Mouse (Mus musculus) spleen, postnatal 36 days (tissue): ENCODE data around the gene Rpl26.

Experiments
- DNase-seq, 2 experiments: peaks; one replicate each; pipeline ENCODE4 v3.0.0; 2022; ENCODE audit warnings: low spot score in 2 of 2, mixed read lengths in 1 of 2

Rpl26 gene

DNA sequence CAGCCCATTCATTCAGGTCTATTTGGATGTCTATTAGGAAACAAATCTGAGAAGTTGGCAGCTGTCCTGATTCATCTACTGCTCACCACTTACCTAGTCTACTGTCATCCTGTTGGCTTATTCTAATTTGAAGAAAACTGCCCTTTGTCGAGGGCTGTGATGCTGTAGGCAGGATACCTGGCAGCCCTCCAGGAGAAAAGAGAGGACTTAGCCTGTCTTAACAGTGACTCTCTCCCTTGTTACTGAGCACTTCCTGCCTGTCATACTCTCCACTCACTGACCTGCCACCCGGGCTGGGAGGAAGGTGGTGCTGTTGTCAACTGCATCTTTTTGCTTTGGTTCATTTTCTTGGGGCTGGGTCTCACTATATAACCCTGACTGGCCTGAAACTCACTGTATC lies 10.8 kb upstream of the Rpl26 start:
- DNase-seq, result no peak

DNA sequence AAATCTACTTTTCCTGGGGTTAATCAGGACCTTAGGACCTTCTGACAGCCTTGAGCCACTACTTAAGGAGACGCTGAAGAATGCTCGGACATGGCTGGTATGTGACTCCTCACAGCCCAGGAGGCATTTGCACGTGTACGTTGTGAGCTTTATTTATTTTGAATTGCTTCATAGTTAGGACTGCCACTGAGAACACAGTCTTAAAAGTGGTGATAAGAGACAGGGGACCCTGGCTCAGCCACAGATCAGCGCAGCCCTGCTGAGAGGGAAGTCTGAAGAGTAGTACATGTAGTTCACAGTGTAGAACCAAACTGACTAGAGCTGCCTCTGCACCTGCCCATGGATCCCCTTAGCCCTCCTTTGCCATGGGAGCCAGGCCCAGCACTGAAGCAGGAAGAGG lies 9.6 kb upstream of the Rpl26 start:
- no peak for DNase-seq

DNA sequence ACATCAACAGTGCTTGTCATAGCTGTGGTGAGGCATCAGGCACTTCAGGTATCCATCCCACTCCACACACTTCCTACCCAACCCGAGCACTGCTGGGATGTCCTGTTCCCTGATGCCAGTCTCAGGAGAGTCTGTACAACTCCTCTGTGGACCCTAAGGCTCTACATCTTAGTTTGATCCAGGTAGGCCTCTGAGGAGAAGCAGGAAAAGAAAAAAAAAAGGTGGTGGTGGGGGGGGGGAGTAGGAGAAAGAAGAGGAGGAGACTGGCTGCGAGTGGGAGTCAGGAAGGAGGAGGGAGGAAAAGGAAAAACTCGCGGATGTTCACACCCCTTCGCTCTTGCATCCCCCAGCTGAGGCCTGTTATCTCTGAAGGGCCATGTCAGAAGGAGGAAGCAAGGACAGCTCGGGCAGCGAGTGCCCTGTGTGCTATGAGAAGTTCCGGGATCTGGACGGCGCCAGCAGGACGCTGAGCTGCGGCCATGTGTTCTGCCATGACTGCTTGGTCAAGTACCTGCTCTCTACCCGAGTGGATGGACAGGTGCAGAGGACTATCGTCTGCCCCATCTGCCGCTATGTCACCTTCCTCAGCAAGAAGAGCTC lies 9.1 kb upstream of the Rpl26 start:
- DNase-seq, result no peak

DNA sequence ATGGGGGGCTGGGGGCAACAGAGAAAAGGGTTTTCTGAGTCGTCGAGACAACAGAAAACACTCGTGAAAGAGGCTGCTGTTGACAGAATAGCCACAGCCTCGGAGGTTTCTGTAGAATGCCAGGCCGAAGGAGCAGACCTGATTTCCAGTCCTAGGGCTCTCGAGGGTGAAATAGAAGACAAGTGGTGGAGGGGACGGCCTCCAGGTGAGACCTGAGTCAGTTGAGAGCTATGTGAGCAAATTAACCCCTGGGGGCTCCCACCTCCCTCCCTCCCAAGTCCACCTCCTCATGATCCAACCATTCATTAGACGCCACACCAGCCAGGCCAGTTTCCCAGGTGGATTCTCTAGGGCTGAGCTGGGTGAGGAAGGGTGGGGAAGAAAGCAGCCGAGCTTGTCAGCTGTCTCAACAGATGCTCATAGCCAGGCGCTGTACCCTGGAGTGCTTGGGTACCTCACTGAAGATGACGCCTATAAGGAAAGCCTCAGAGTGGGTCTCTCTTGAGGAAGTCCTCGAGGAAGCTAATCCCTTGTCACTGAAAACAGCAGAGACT lies 7.4 kb upstream of the Rpl26 start:
- no peak for DNase-seq

DNA sequence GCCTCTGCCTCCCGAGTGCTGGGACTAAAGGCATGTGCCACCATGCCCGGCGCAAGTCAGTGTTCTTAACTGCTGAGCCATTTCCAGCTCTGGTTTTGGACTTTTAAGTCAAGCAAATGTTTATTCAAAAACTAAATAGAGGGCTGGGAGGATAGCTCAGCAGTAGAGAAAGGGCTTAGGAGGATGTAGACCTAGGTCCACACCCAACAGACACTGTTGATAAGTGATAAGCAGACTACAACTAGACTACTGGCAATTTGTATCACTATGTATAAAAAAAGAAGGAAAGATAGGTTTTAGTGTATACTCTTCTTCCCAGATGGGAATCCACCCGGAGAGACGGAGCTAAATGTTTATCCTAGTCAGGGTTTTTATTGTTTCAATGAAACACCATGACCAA lies 5.1 kb upstream of the Rpl26 start:
- no peak for DNase-seq

DNA sequence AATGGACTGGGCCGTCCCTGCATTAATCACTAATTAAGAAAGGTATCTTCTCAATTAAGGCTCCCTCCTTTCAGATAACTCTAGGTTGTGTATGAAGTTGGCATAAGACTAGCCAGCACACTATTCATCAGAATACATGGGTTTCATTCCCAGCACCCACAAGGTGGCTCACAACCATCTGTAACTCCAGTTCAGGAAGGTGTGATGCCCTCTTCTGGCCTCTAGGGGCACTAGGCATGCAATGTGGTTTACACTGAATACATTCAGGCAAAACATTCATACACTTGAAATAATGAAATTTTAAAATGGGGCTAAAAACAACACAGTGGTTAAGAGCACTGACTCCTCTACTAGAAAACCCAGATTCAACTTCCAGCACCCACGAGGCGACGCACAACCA lies 4.3 kb upstream of the Rpl26 start:
- peak; percentile 50 to 64 for DNase-seq

DNA sequence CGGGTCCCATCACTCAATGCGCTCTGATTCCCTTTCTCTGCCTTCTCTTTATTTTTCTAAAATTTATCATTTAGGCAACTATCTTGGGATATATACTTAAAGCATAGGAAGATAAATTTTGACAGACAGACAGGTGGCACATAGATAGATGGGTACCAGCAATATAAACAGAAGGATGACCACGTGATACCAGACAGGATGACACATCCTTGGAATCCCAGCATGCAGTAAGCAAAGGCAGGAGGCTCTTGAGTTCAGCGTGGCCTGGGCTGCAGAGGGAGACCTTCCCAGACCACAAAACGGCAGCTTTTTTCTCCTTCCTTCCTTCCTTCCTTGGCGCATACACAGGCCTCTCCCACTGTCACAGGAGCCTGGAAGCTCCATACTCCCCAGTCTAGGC lies 3.5 kb upstream of the Rpl26 start:
- DNase-seq, result no peak

DNA sequence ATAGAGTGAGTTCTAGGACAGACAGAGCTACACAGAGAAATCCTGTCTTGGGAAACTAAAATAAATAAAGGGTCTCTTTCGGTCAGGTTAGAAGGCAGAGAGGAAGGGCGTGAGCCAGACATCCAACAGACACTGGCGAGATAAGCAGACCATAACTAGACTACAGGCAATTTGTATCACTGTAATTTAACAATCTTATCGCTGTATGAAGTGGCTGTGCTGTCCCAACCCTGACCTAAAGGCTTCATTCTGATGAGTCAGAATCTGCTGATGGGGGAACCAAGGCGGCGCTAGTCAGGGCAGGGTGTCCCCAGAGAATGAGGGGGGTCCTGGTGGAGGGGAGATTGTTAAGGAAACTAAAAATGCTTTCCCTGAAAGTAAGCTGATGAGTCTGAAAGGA lies 2.6 kb upstream of the Rpl26 start:
- DNase-seq, result no peak

DNA sequence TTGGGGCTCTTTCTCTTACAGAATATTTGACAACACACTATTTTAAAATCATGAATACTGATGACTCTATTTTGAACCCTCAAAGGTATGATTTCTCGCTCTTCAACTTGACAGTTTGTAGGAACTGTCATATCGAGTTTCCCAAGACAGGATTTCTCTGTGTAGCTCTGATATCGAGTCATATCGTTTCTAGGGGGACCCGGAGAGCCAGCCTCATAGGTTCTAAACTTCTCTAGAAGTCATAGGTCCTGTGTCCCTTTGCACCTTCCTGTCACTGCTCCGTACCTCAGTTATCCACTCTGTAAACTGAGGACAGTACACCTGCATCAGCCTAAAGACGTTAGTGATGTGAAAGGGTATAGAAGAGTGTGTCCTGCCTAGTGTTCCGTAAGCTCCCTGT lies 1.6 kb upstream of the Rpl26 start:
- DNase-seq, result no peak

DNA sequence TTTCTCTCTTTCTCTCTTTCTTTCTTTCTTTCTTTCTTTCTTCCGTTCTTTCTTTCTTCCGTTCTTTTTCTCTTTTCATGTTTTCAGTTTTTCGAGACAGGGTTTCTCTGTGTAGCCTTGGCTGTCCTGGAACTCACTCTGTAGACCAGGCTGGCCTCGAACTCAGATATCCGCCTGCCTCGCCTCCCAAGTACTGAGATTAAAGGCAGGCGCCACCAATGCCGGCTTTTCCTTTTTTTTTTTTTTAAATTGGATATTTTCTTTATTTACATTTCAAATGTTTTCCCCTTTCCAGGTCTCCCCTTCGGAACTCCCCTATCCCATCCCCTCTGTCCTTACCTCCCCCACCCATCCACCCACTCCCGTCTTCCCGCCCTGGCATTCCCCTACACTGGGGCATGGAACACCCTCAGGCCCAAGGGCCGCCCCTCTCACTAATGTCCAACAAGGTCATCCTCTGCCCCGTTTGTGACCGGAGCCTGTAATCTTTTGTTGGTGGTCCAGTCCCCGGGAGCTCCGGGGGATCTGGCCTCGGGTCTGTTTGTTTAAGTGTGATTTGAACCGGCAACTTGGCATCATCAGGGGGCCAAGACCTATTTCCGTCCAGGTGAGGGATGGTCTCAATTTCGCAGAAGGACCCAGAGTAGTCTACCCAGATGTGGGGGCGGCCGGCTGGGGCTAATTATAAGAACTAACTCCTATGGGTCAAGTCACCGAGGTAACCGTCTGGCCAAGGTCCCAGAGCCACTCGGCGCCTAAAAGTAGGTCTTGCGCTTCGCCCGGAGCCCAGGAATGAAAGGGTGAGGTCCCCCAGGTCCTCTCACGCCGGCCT lies 648 bp upstream of the Rpl26 start:
- DNase-seq, result no peak

DNA sequence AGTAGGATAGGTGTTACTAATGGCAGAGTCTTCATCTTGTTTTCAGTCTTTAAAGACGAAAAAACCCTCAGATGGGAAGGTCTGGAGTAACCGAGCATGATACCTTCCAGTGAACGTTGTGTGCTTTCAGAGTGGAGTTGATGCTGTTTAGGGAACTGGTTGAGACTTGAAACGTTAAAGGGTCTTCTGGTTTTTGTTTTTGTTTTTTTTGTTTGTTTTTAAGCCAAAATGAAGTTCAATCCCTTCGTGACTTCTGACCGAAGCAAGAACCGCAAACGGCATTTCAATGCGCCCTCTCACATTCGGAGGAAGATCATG lies 623 bp downstream of the Rpl26 start:
- no peak for DNase-seq

DNA sequence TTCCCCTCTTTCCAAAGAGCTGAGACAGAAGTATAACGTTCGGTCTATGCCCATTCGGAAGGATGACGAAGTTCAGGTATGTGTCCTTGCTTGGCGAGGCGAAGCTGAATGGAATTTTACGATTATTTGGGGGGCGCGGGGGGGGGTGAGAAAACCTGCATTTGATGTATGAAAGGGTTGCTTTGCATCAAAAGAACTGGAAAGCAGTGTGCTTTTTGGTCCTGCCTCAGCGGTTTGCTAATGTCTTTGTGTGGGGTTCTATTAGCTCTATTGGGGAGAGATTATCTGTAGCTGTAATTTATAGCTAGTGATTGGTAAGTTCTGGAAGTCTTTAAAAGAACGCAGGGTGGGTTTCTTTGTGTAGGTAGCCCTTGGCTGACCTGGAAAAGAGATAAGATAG lies 984 bp downstream of the Rpl26 start:
- DNase-seq, result no peak

DNA sequence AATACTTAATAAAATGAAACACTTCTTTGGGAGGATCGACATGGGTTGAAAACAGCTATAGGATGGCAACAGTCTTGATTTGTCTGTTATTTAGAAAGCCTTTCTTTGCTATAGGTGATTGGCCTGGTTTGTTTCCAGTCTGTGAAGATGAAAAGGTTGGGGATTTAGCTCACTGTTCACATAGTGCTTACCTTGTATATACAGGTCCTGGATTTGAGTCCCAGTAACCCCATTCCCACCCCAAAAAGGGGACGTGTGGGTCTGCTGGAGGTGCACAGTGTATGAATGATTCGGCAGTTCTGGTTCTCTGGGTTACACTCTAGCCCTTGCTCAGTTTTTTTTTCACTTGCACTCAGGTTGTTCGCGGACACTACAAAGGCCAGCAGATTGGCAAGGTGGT lies 1.4 kb downstream of the Rpl26 start:
- no peak for DNase-seq

DNA sequence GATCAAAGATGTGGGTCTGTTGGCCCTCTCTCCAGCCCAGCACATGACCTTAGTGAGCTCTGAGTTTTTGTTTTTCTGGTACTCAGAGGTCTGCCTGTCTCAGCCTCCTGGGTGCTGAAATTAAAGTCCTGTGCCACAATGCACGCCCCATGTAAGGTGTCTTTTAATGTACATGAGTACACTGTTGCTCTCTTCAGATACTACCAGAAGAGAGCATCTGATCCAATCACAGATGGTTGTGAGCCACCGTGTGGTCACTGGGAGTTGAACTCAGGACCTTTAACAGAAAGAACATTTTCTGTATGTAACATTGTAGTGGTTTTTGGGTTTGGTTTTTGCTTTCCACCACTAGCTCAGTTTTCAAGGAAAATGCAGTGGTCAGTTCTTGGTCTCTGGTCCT lies 2.4 kb downstream of the Rpl26 start:
- no peak for DNase-seq

DNA sequence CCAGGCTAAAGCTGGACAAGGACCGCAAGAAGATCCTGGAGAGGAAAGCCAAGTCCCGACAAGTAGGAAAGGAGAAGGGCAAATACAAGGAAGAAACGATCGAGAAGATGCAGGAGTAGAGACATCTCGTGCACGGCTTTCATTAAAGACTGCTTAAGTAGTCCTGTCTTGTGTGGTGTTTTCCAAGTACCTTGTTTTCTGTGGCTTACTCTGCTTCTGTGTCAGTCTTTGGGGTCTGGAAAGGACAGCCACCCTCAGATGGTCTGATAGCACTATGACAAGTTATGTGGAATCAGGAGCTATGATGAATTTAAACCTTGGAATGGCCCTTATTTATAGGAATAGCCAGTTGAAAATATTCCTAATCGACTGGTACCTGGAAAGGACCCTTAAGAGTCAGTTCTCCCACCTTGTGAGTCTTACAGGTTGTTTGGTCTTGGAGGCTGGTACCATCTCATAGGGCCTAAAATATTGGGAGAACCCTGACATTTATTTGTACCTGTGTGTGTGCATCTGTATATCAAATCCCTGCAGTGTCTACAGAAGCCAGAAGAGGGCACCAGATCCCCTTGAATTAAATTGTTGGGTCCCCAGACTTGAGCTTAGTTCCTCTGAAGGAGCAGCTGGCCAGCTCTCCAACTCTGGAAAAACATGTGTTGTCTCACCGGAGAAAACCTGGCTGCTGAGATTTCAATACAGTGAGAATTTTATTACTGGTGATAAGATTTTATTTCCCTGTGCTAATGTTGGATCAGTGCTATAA lies 3.2 kb downstream of the Rpl26 start:
- DNase-seq, result peak; percentile 49 to 63

DNA sequence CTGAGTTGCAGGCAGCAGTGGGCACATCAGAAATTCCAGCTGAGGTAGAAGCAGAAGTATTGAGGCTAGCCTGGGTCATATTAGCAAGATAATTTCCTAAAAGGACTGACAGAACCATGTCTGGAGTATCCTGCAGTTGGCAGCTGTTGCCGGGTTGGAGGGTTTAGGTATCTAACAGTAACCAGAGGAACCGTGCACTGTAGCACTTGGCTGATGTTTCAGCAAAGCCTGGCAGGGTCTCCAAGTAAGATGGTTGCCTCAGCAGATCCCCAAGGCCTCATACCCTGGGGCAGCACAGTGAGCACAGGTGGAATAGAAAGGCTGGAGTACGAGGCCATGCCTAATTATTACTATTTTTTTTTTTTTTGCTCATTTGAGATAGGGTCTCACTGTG lies 3.8 kb downstream of the Rpl26 start:
- DNase-seq, result no peak

DNA sequence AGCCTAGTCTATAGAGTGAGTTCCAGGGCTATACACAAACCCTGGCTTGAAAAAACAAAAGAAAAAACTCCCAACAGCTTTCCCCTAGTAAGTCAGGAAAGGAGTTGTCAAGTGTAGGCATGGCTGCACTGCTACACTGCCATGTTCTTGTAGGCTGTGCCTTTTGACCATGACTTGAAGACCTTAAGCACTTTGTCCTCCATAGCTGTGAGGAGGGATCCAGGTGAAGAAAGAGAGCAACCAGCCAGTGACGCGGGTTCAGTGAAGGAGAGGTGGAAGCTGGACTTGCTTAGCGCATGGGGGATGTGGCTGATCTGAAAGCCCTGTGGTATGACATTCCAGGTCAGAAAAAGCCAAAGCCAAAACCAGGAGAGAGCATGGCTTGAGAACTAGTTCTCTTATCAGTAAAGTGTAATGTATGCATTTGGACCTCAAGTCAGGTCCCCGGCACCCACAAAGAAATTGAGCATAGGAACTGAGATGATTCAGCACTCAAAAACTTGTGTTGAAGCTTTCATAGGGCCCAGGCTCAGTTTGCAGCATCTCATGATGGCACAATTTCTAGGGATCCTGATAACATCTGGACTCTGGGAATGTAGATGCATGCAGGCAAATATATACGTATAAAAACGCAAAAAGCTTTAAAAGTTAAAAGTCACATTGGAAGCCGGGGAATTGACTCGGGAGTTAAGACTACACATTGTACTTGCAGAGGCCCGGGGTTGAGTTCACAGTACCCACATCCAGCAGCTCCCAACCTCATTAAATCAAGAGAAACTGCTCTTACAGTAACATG lies 4.5 kb downstream of the Rpl26 start:
- no peak for DNase-seq

DNA sequence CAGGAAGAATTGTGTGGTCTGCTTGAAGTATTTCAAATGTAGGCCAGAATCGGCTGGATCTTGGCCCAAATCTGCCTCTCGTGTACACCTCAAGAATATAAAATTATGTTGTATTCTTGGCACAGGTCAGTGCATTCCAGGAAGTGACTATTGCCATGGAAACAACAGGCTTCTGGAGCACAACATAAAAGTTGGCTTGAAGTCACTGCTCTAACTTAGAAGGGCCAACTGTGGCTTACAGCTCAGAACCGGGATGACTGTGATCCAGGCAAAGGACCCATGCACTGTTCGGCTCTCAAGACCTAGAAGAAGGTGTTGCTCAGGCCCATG lies 5.0 kb downstream of the Rpl26 start:
- no peak for DNase-seq

DNA sequence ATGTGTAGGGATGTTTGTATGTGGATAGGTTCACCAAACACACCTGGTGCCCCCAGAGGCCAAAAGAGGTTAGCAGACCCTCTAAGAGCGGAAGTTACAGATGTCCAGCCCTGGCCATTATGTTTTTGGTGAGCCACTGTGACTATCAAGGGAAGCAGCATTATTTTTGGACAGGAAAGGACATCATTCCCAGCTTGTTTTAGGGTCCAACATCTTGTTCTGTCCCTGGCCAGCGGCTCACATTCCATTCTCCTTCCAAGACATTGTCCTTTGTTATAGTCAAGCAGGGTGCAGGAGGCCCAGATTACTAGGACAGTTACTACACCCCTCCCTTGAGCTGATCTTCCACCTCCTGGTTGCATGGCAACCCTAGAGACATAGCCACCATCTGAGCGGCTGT lies 5.9 kb downstream of the Rpl26 start:
- DNase-seq, result no peak

DNA sequence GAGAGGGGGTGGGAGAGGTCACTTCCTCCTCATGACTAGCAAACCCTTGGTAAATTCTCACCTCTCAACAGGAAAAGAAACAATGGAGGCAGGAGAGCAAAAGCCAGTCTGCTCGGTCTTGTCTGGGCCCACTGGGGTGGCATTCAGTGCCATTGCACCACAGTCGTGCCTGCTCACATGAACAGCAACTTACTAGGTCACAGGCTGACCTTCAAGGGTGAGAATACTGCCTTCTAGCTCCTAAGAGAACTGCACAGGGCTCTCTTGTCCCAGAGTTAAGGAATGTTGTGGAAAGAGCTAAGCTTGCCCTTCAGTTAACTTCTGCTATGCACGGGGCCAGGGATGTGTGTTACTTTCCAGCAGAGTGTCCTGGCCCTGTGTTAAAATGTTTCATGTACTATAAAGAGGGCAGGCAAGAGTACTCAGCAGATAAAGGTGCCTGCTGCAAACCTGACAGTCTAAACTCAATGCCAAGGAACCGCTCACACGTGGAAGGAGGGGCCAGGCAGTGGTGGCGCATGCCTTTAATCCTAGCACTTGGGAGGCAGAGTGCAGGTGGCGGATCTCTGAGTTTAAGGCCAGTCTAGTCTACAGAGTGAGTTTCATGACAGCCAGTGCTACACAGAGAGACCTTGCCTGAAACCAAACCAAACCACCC lies 7.6 kb downstream of the Rpl26 start:
- no peak for DNase-seq

DNA sequence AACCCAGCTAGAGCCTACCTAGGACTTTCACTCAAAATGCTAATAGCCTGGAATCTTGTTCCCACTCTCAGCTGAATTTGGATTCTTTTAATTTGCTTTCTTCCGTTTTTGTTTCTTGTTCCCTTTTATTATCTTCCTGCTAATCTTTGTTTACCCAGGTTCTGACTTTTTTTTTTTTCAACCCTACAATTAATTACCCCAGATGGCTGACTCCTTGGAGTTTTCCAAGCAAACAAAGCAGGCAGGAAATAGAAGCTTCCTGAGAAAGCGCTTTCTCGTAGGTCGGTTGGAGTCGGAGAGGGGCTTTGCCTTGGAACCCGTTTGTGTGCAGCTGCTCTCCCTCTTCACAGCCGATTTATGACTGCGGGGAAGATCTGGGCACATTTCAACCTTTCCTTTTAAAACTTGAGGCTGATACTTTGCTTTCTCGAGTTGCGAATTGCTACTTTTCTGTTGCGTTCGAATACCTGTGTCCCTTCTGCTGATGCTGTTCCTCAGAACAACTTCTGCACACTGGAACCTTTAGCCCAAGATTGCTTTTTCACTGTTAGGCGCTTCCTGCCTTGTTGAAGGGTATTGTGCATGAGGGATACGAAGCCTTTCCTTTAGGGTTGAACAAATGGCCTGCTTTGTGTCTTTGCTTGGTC lies 10.3 kb downstream of the Rpl26 start:
- no peak for DNase-seq
